Mouse (Mus musculus): ENCODE data around the gene Emilin1. TPM values are rescaled to one million over a fixed set of nuclear protein-coding genes. Genes with fewer than 3 reads are reported as not detected.

The Emilin1 gene
- polyA plus RNA-seq, 2 experiments: 18.4 to 21.3 TPM

GRCm38 (mm10) chr5:30887331-30887761 lies 25.9 kb upstream of the Emilin1 start:
- H3K4me1 ChIP-seq (replicated peaks; ENCODE audit: control insufficient read depth in 2 of 2, insufficient read depth in 2 of 2, low read length in 1 of 2): peaks cover 6 to 18% of the 10 kb centered on the region in 2 experiments; a peak in 3 of 4 replicates
- H3K27me3 ChIP-seq (ENCODE audit: control insufficient read depth, insufficient read depth, low read length): no peaks in the 10 kb centered on the region
- ATAC-seq (ENCODE audit: insufficient read depth) (peak; percentile 61), DNase-seq (ENCODE audit: low read depth in 3 of 3, low spot score in 3 of 3) (peak; percentile 77 to 82 (median 81))
- H3K27ac ChIP-seq: peak overlapping the region; percentile 70
- no peaks in the 10 kb centered on the region for H3K9me3 ChIP-seq (ENCODE audit: control insufficient read depth, low read length)
- peak overlapping the region; percentile 67 for H3K4me2 ChIP-seq (ENCODE audit: low read depth)
- H3K36me3 ChIP-seq (replicated peaks; ENCODE audit: control insufficient read depth, insufficient read depth, low read depth): no peaks in the 10 kb centered on the region
- H3K4me3 ChIP-seq (ENCODE audit: insufficient read depth in 1 of 2, low read depth in 2 of 2, low read length in 2 of 2): peak overlapping the region; percentile 84 to 94
- under 1% methylated on average over 19 of the region's 19 CpGs for whole genome bisulfite sequencing (ENCODE audit: insufficient replicate concordance)
- TF ChIP-seq EP300 (IDR thresholded peaks at IDR 0.05; ENCODE audit: low read depth): no peak
- no peak; the same call in 1 of the 2 replicates for TF ChIP-seq CTCF (IDR thresholded peaks at IDR 0.05; ENCODE audit: low read depth)
- H3K9ac ChIP-seq (replicated peaks): peak overlapping the region; percentile 67

- H3K4me1 ChIP-seq (replicated peaks; ENCODE audit: control insufficient read depth in 2 of 2, insufficient read depth in 2 of 2, low read length in 1 of 2): peaks cover 6 to 18% of the 10 kb centered on the region in 2 experiments; a peak in 3 of 4 replicates
- peak overlapping the region; percentile 78 for H3K9ac ChIP-seq (replicated peaks)
- peak; percentile 85 for ATAC-seq (ENCODE audit: insufficient read depth)
- H3K9me3 ChIP-seq (ENCODE audit: control insufficient read depth, low read length): no peaks in the 10 kb centered on the region
- peak overlapping the region; percentile 70 for H3K27ac ChIP-seq
- under 1% methylated on average over 28 of the region's 28 CpGs for WGBS (ENCODE audit: insufficient replicate concordance)
- H3K4me3 ChIP-seq (ENCODE audit: insufficient read depth in 1 of 2, low read depth in 2 of 2, low read length in 2 of 2): peak overlapping the region; percentile 84 to 94
- peak overlapping the region; percentile 67 for H3K4me2 ChIP-seq (ENCODE audit: low read depth)
- H3K36me3 ChIP-seq (replicated peaks; ENCODE audit: control insufficient read depth, insufficient read depth, low read depth): no peaks in the 10 kb centered on the region; the same call in 1 of the 2 replicates
- peak; percentile 89 to 92 (median 89) for DNase-seq (ENCODE audit: low read depth in 3 of 3, low spot score in 3 of 3)
- no peaks in the 10 kb centered on the region for H3K27me3 ChIP-seq (ENCODE audit: control insufficient read depth, insufficient read depth, low read length)
- no peak for TF ChIP-seq CTCF (IDR thresholded peaks at IDR 0.05; ENCODE audit: low read depth)
- peak; percentile 11; the same call in 1 of the 2 replicates for TF ChIP-seq EP300 (IDR thresholded peaks at IDR 0.05; ENCODE audit: low read depth)
Measured at GRCm38 (mm10) chr5:30887858-30888336, 25.3 kb upstream of the Emilin1 start.

GRCm38 (mm10) chr5:30888337-30889087 lies 24.7 kb upstream of the Emilin1 start, which contains the start of gene Agbl5:
Gene Agbl5, plus strand, starts transcription at chr5:30888694.
- H3K9ac ChIP-seq (replicated peaks): peak within 1 kb of the TSS; percentile 78
- no peaks in the 10 kb centered on the region; the same call in 1 of the 2 replicates for H3K36me3 ChIP-seq (replicated peaks; ENCODE audit: control insufficient read depth, insufficient read depth, low read depth)
- WGBS (ENCODE audit: insufficient replicate concordance): under 1% methylated on average over 34 of the region's 42 CpGs

GRCm38 (mm10) chr5:30889088-30889754 lies 24.0 kb upstream of the Emilin1 start:
- Histone ChIP-seq H3K36me3 (replicated peaks; ENCODE audit: control insufficient read depth, insufficient read depth, low read depth) (peaks cover 1% of the 10 kb centered on the region; the same call in 1 of the 2 replicates), H3K27ac (peak overlapping the region; percentile 33), H3K4me3 (ENCODE audit: insufficient read depth in 1 of 2, low read depth in 2 of 2, low read length in 2 of 2) (peak overlapping the region; percentile 84 to 94), H3K4me1 (replicated peaks; ENCODE audit: control insufficient read depth in 2 of 2, insufficient read depth in 2 of 2, low read length in 1 of 2) (peaks cover 6 to 18% of the 10 kb centered on the region in 2 experiments; a peak in 3 of 4 replicates), H3K9ac (replicated peaks) (peak overlapping the region; percentile 78), H3K9me3 (ENCODE audit: control insufficient read depth, low read length) (no peaks in the 10 kb centered on the region), H3K27me3 (ENCODE audit: control insufficient read depth, insufficient read depth, low read length) (no peaks in the 10 kb centered on the region), H3K4me2 (ENCODE audit: low read depth) (peak overlapping the region; percentile 67)
- ATAC-seq (ENCODE audit: insufficient read depth): peak; percentile 16
- WGBS (ENCODE audit: insufficient replicate concordance): 1% methylated on average over 38 of the region's 42 CpGs
- TF ChIP-seq CTCF (IDR thresholded peaks at IDR 0.05; ENCODE audit: low read depth): no peak
- TF ChIP-seq EP300 (IDR thresholded peaks at IDR 0.05; ENCODE audit: low read depth): no peak
- DNase-seq (ENCODE audit: low read depth in 3 of 3, low spot score in 3 of 3): no peak

More at GRCm38 (mm10) chr5:30888337-30889087, 24.7 kb upstream of the Emilin1 start, which contains the start of gene Agbl5:
- peak; percentile 72 to 80 (median 75) for DNase-seq (ENCODE audit: low read depth in 3 of 3, low spot score in 3 of 3)
- Histone ChIP-seq H3K27ac (peak within 1 kb of the TSS; percentile 70), H3K27me3 (ENCODE audit: control insufficient read depth, insufficient read depth, low read length) (no peaks in the 10 kb centered on the region), H3K4me3 (ENCODE audit: insufficient read depth in 1 of 2, low read depth in 2 of 2, low read length in 2 of 2) (peak within 1 kb of the TSS; percentile 84 to 94), H3K4me2 (ENCODE audit: low read depth) (peak within 1 kb of the TSS; percentile 67), H3K9me3 (ENCODE audit: control insufficient read depth, low read length) (no peaks in the 10 kb centered on the region), H3K4me1 (replicated peaks; ENCODE audit: control insufficient read depth in 2 of 2, insufficient read depth in 2 of 2, low read length in 1 of 2) (peaks cover 6 to 18% of the 10 kb centered on the region in 2 experiments; a peak in 3 of 4 replicates)
- TF ChIP-seq CTCF (IDR thresholded peaks at IDR 0.05; ENCODE audit: low read depth) (no peak), EP300 (IDR thresholded peaks at IDR 0.05; ENCODE audit: low read depth) (no peak; the same call in 1 of the 2 replicates)
- ATAC-seq (ENCODE audit: insufficient read depth): peak; percentile 88

Measured in liver, embryonic 14.5 days (tissue).